Mouse (Mus musculus) midbrain, embryonic 16.5 days (tissue): ENCODE data around the gene Trappc2. TPM values are rescaled to one million over a fixed set of nuclear protein-coding genes. Genes with fewer than 3 reads are reported as not detected.

Source experiments
- ATAC-seq: fragments of 200-750 bp; cut with Nextera tagmentation; 2 replicates; pipeline ENCODE4 v1.8.0; 2017; ENCODE audit warnings: moderate TSS enrichment
- H3K27ac ChIP-seq: fragments of 300-500 bp; sonication (generic); 2 replicates; pipeline ENCODE4 v1.5.1; 2014; ENCODE audit warnings: mild to moderate bottlenecking, low read length, mixed read lengths
- H3K27me3 ChIP-seq: fragments of 300-500 bp; sonication (generic); 2 replicates; pipeline ENCODE4 v1.6.1; 2014; ENCODE audit warnings: low read depth, low read length, mixed read lengths; ENCODE audit not compliant: control insufficient read depth, insufficient read depth
- H3K36me3 ChIP-seq: fragments of 300-500 bp; sonication (generic); 2 replicates; pipeline ENCODE4 v1.6.1; 2014; ENCODE audit warnings: mild to moderate bottlenecking, low read length, moderate library complexity, mixed read lengths; ENCODE audit not compliant: control insufficient read depth, insufficient read depth
- H3K4me1 ChIP-seq: fragments of 300-500 bp; sonication (generic); 2 replicates; pipeline ENCODE4 v1.6.1; 2014; ENCODE audit warnings: mild to moderate bottlenecking, low read length, mixed read lengths; ENCODE audit not compliant: control insufficient read depth, insufficient read depth
- H3K4me2 ChIP-seq: fragments of 300-500 bp; sonication (generic); 2 replicates; pipeline ENCODE4 v1.6.1; 2014; ENCODE audit warnings: mild to moderate bottlenecking, low read length, mixed read lengths
- H3K4me3 ChIP-seq: fragments of 300-500 bp; sonication (generic); 2 replicates; pipeline ENCODE4 v1.5.1; 2014; ENCODE audit warnings: low read depth, mild to moderate bottlenecking, low read length, moderate library complexity, mixed read lengths
- H3K9ac ChIP-seq: fragments of 300-500 bp; sonication (generic); 2 replicates; pipeline ENCODE4 v1.6.1; 2014; ENCODE audit warnings: low read depth, low read length, mixed read lengths
- H3K9me3 ChIP-seq: fragments of 300-500 bp; sonication (generic); replicated peaks from 2 replicates; pipeline ENCODE4 v1.6.1; 2014; ENCODE audit warnings: mild to moderate bottlenecking, low read length, mixed read lengths; ENCODE audit not compliant: control insufficient read depth, poor library complexity, severe bottlenecking
- WGBS: fragments of 180-500 bp; shearing (Covaris S2); extraction: QIAGEN DNeasy Blood & Tissue Kit; methylation state at CpG from one replicate; pipeline ENCODE4 v1.1.7; 2014; 5-methylcytosine and 5-hydroxymethylcytosine counted together
- polyA plus RNA-seq: library from polyadenylated mRNA; unstranded; fragments of >200 nt; fragmentation: Nextera tagmentation; extraction: Ambion mirVana; gene quantifications from 2 replicates; pipeline ENCODE4 v1.2.1, GENCODE M21; 2015

The Trappc2 gene
- polyA plus RNA-seq, 1 experiment from 2014 or later: 98.7 TPM

DNA sequence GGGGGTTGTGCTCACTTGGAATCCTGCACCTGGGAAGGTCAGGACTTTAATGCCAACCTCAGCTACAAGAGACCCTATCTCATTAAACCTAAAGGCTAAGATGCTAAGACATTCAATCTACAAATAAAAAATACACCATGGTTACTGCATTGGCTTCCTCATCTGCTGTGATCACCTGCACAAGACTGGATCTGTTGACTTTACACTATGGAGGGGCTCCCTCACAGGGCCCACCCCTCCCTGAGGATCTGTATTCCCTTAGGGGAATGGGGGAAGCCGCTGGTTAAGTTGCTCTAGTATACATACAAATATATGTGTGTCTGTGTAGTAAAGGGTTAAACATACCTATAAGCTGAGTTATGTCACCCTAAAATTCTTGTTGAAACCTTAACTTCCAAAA, 15.2 kb downstream of the Trappc2 start:
- Histone ChIP-seq H3K36me3 (no peaks in the 10 kb centered on the region), H3K4me3 (no peak overlapping the region), H3K4me2 (no peak overlapping the region), H3K9me3 (no peaks in the 10 kb centered on the region), H3K9ac (no peak overlapping the region), H3K27ac (no peak overlapping the region), H3K27me3 (0 out of 2 replicates have a peak, but pooled peaks cover 2% of the 10 kb centered on the region), H3K4me1 (no peaks in the 10 kb centered on the region)
- no peak for ATAC-seq
- 90% methylated on average over 1 of the region's 1 CpGs for WGBS

DNA sequence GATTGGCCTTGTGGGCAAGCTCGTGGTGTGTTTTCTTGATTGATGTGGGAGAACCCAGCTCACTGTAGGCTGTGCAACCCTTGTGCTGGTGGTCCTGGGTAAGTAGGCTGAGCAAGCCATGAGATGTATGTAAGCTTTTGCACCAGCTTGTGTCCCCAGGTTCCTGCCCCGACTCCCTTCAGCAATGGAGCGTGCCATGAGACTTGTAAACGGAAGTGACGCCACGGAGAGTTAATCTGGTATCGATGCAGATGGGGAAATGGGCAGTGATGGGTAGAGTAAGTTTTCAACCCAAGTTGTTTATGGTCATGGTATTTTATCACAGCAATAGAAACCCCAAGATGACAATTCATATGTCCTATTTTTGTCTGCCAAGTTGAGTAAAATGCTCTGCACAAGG, 27.9 kb downstream of the Trappc2 start:
- Histone ChIP-seq H3K27ac (no peak overlapping the region), H3K27me3 (no peaks in the 10 kb centered on the region; the same call in 1 of the 2 replicates), H3K36me3 (no peaks in the 10 kb centered on the region), H3K9ac (no peak overlapping the region), H3K4me2 (no peak overlapping the region), H3K4me1 (no peaks in the 10 kb centered on the region), H3K9me3 (no peaks in the 10 kb centered on the region), H3K4me3 (no peak overlapping the region)
- ATAC-seq: no peak
- 98% methylated on average over 7 of the region's 7 CpGs for WGBS

DNA sequence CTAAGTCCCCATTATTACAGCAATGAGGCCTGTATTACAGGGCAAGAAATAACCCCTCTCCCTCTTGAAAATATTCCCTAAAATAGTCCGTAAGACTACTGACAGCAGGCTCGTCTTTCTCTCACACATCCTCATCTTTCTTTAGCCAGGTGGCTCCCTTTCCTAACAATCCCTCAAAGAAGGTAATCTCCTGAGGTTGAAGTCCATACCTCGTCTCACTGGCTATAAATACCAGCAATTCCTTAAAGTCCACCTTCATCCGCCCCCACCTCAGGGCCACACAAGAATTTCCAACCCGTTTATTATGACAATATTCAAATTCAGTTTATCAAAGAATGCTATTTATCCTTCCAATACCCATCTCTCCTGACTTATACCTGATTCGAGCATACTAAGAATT, 32.2 kb downstream of the Trappc2 start:
- Histone ChIP-seq H3K4me2 (no peak overlapping the region), H3K4me1 (0 out of 2 replicates have a peak, but pooled peaks cover 10% of the 10 kb centered on the region), H3K36me3 (no peaks in the 10 kb centered on the region), H3K27me3 (no peaks in the 10 kb centered on the region; the same call in 1 of the 2 replicates), H3K9ac (no peak overlapping the region), H3K4me3 (no peak overlapping the region), H3K9me3 (no peaks in the 10 kb centered on the region), H3K27ac (no peak overlapping the region)
- 89% methylated on average over 6 of the region's 6 CpGs for WGBS
- no peak for ATAC-seq

DNA sequence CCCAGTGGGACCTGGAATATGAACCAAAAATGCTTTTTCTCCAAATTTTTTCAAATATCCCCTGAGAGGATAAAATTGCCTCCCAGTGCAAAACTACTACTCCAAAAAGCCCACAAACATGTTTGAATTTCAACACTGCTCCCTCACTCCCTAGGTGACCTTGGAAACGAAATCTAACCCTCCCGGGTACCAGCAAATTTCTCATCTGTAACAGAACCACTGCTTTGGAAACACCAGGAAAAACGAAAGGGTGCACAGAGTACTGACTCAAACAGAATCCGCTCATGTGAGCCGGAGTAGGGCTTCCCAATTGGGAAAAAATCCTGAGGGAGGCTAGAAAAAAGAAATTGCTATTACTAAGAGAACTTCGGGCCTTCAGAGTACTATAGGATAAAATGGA, 37.0 kb downstream of the Trappc2 start:
- 66% methylated on average over 6 of the region's 6 CpGs for WGBS
- H3K4me3 ChIP-seq: peak overlapping the region; percentile 6; the same call in 1 of the 2 replicates

DNA sequence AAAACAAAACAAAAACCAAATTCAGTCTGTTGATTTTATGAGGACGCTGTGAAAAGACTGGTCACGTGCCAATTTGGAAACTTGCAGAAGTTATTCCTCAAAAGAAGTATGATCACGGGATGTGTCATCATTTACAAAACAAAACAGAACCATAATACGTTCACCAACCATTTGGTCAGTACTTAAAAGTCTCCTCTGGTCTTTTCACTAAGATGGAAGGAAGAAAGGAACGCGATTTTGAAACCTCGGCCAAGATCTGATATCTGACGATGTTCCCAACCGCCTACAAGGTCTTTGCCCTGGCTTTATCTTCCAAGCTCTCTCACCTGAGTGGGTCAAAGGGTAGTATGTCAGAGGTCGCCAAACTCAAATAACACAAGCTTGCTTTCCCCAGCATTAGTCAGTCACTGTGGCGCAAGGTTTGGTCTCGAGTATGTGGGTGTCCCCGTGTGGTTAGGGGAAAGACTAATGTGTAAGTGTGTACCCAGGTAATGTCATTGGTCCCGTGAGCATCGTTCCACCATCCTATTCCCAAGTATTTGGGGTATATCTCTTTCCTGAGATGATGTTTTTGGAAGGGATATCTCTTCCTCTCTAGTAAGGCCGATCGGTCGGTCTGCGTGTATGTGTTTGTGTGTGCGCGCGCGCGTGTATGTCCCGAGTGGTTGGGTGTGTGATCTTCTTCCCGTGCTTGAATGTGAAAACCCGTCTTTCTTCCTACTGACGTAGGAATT, 38.4 kb downstream of the Trappc2 start:
- WGBS: 24% methylated on average over 28 of the region's 28 CpGs
- ATAC-seq: peak; percentile 71
- Histone ChIP-seq H3K9ac (peak overlapping the region; percentile 72), H3K4me2 (peak overlapping the region; percentile 45), H3K27ac (peak overlapping the region; percentile 84), H3K4me3 (peak overlapping the region; percentile 58), H3K36me3 (no peaks in the 10 kb centered on the region), H3K4me1 (peaks cover 13% of the 10 kb centered on the region), H3K27me3 (no peaks in the 10 kb centered on the region), H3K9me3 (no peaks in the 10 kb centered on the region)

More for the DNA sequence above, 37.0 kb downstream of the Trappc2 start:
- Histone ChIP-seq H3K27ac (no peak overlapping the region), H3K27me3 (no peaks in the 10 kb centered on the region), H3K4me2 (peak overlapping the region; percentile 45), H3K36me3 (no peaks in the 10 kb centered on the region), H3K9me3 (no peaks in the 10 kb centered on the region), H3K4me1 (peaks cover 13% of the 10 kb centered on the region), H3K9ac (no peak overlapping the region)
- ATAC-seq: no peak

DNA sequence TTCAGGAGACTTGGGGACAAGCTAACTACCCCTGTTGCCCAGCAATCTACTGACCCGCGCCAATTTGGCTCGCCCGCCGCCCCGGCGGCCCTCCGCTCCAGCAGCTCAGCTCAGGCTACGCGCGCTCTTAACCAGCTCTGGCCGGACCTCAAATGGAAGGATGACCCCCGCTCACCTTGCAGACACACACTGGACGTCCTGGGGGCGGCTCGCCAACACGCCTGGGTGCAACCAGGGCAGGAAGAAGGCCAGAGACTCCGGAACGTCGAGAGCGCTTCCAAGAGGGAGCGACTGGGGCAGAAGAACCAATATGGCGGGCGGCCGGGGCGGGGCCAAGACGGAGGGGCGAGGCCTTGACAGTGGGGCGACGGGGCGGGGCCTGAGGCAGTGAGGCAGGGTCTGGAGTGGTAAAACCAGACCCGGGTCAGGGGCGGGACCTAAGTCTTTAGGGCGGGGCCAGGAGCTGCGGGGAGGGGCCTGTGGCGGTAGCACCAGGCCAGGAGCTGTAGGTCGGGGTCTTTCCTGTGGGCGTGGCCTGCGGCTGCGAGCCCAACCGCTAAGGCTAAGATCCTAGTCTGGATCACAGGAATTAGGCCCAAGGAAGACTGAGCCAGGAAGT, 39.1 kb downstream of the Trappc2 start, which contains the start of gene Rab9:
Rab9 (minus strand) TSS at position 503 of the 619 bp plus-strand sequence.
- WGBS: 23% methylated on average over 32 of the region's 41 CpGs
- H3K4me3 ChIP-seq: peak within 1 kb of the TSS; percentile 58
- peak; percentile 99 for ATAC-seq
- no peaks in the 10 kb centered on the region for H3K36me3 ChIP-seq
- peak within 1 kb of the TSS; percentile 72 for H3K9ac ChIP-seq
- H3K4me1 ChIP-seq: peaks cover 13% of the 10 kb centered on the region
- H3K9me3 ChIP-seq: no peaks in the 10 kb centered on the region
- peak within 1 kb of the TSS; percentile 45 for H3K4me2 ChIP-seq
- H3K27ac ChIP-seq: peak within 1 kb of the TSS; percentile 84
- no peaks in the 10 kb centered on the region for H3K27me3 ChIP-seq

DNA sequence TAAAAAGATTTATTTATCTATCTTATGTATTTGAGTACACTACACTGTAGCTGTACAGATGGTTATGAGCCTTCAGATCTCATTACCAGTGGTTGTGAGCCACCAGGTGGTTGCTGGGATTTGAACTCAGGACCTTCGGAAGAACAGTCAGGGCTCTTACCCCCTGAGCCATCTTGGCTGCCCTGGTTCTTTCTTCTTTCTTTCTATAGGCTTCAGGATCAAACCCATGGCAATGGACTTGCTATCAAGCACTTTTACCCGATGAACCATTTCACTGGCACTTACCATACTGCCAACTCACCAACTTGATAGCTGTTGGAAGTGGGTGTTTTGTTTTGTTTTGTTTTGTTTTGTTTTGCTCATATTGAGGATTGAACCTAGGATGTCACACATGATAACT, 54.7 kb downstream of the Trappc2 start:
- H3K4me3 ChIP-seq: no peak overlapping the region
- H3K27me3 ChIP-seq: no peaks in the 10 kb centered on the region
- no peaks in the 10 kb centered on the region for H3K4me1 ChIP-seq
- ATAC-seq: no peak
- 93% methylated on average over 2 of the region's 2 CpGs for WGBS
- H3K9me3 ChIP-seq: no peaks in the 10 kb centered on the region
- H3K9ac ChIP-seq: no peak overlapping the region
- no peaks in the 10 kb centered on the region for H3K36me3 ChIP-seq
- no peak overlapping the region for H3K4me2 ChIP-seq
- H3K27ac ChIP-seq: no peak overlapping the region

DNA sequence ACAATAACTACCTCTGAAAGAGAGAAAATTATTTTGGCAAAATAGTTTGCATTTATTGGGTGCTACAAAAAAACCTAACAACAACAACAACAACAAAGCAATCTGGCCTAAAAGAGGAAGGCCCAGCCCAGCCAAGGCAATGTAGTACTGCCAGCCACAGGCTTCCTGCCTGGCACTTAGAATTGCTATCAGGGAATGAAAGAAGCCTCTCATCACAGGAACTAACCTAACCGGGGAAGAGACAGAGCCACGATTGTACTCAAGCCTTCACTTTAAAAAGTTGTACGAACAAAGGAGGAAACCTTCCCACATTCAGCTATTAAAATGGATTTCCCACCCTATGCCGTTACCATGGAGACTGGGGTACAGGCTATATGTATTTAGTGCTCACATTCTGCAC, 57.4 kb downstream of the Trappc2 start:
- Histone ChIP-seq H3K4me1 (no peaks in the 10 kb centered on the region), H3K9me3 (no peaks in the 10 kb centered on the region), H3K4me2 (no peak overlapping the region), H3K4me3 (no peak overlapping the region), H3K36me3 (no peaks in the 10 kb centered on the region), H3K27me3 (no peaks in the 10 kb centered on the region), H3K27ac (no peak overlapping the region), H3K9ac (no peak overlapping the region)
- ATAC-seq: no peak
- 53% methylated on average over 4 of the region's 4 CpGs for WGBS

DNA sequence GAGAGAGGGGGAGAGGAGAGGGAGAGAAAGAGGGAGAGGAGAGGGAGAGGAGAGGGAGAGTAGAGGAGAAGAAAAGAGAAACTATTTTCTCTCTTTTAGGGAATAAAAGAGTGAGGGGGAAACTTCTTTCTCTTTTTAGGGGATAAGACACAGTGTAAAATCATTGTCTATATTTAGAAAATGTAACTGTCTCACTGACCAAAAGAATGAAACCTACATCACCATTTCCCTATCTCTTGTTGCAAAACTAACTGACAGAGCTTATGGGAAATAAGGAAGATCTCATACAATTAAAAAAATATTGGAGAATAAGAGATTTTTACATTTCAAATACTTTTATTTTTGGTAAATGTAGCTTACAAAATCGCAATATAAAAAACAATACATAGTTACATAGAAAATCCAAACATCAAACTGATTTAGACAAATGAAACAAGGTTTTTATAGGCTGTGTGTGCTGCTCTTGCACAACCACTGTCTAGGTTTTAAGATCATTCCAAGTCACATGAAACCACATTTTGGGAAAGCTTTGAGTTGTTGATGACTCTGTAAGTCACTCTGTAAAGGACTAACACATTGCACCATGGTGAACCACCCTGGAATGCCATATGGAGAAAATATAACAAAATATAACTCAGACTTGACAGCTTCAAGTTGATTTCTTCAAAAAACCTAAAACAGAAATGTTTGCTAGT, 59.3 kb downstream of the Trappc2 start:
- 86% methylated on average over 1 of the region's 1 CpGs for whole genome bisulfite sequencing
- no peaks in the 10 kb centered on the region for H3K36me3 ChIP-seq
- no peak overlapping the region for H3K4me3 ChIP-seq
- H3K27ac ChIP-seq: no peak overlapping the region
- no peak overlapping the region for H3K9ac ChIP-seq
- ATAC-seq: no peak
- H3K4me1 ChIP-seq: no peaks in the 10 kb centered on the region
- no peak overlapping the region for H3K4me2 ChIP-seq
- no peaks in the 10 kb centered on the region for H3K9me3 ChIP-seq
- H3K27me3 ChIP-seq: no peaks in the 10 kb centered on the region
